Mouse (Mus musculus) spleen, adult 2 months (tissue): ENCODE data around the gene Get4.

Source experiments
- CTCF ChIP-seq: fragments of 200-500 bp; IDR thresholded peaks from 2 replicates; pipeline ENCODE4 v1.5.1; 2011; ENCODE audit warnings: mild to moderate bottlenecking, inconsistent platforms; ENCODE audit not compliant: insufficient read depth, insufficient read length, insufficient replicate concordance; ENCODE audit errors: extremely low read depth
- POLR2A ChIP-seq: fragments of 200-500 bp; IDR thresholded peaks from 2 replicates; pipeline ENCODE4 v1.6.1; 2011; ENCODE audit warnings: low read depth, low read length, inconsistent platforms

GRCm38 (mm10) chr5:139314941-139315642 is 63.0 kb downstream of the Get4 start:
- TF ChIP-seq POLR2A: no peak
- no peak for TF ChIP-seq CTCF
